Mouse (Mus musculus): ENCODE measurements around the gene Wdr78. TPM values are rescaled to one million over a fixed set of nuclear protein-coding genes. Genes with fewer than 3 reads are reported as not detected.

Wdr78 gene
- polyA plus RNA-seq, 1 experiment from 2014 or later: 5.9 TPM

GRCm38 (mm10) chr4:103118888-103119228 is 4.5 kb upstream of the Wdr78 start:
- no peaks in the 10 kb centered on the region for H3K36me3 ChIP-seq
- H3K9ac ChIP-seq: peak overlapping the region; percentile 86
- H3K27me3 ChIP-seq (replicated peaks): no peaks in the 10 kb centered on the region
- peaks cover 20% of the 10 kb centered on the region for H3K4me1 ChIP-seq
- no peaks in the 10 kb centered on the region for H3K9me3 ChIP-seq
- peak overlapping the region; percentile 90 for H3K4me3 ChIP-seq
- peak overlapping the region; percentile 67 for H3K4me2 ChIP-seq (replicated peaks)
- WGBS: 2% methylated on average over 15 of the region's 15 CpGs
- no peak for ATAC-seq (ENCODE audit: low FRiP score, low read depth)
- H3K27ac ChIP-seq: no peak overlapping the region; the same call in 1 of the 2 replicates

GRCm38 (mm10) chr4:103113402-103113801 is 953 bp downstream of the Wdr78 start:
- peaks cover 20% of the 10 kb centered on the region for H3K4me1 ChIP-seq
- H3K9ac ChIP-seq: peak overlapping the region; percentile 78
- no peak for ATAC-seq (ENCODE audit: low FRiP score, low read depth)
- 13% methylated on average over 11 of the region's 11 CpGs for WGBS
- no peak overlapping the region for H3K27ac ChIP-seq
- peak overlapping the region; percentile 68 for H3K4me3 ChIP-seq
- H3K27me3 ChIP-seq (replicated peaks): no peaks in the 10 kb centered on the region
- peak overlapping the region; percentile 68 for H3K4me2 ChIP-seq (replicated peaks)
- no peaks in the 10 kb centered on the region for H3K36me3 ChIP-seq
- H3K9me3 ChIP-seq: no peaks in the 10 kb centered on the region

- H3K9me3 ChIP-seq: no peaks in the 10 kb centered on the region
- peak overlapping the region; percentile 68 for H3K4me3 ChIP-seq
- peak overlapping the region; percentile 68 for H3K4me2 ChIP-seq (replicated peaks)
- no peak for ATAC-seq (ENCODE audit: low FRiP score, low read depth)
- H3K27ac ChIP-seq: no peak overlapping the region
- peaks cover 20% of the 10 kb centered on the region for H3K4me1 ChIP-seq
- H3K9ac ChIP-seq: no peak overlapping the region
- no peaks in the 10 kb centered on the region for H3K36me3 ChIP-seq
- 28% methylated on average over 7 of the region's 7 CpGs for WGBS
- H3K27me3 ChIP-seq (replicated peaks): no peaks in the 10 kb centered on the region
Measured at GRCm38 (mm10) chr4:103112651-103113050, 1.7 kb downstream of the Wdr78 start.

GRCm38 (mm10) chr4:103098532-103098931 is 15.8 kb downstream of the Wdr78 start:
- H3K4me2 ChIP-seq (replicated peaks): no peak overlapping the region
- H3K27ac ChIP-seq: no peak overlapping the region
- H3K9ac ChIP-seq: no peak overlapping the region
- no peak for ATAC-seq (ENCODE audit: low FRiP score, low read depth)
- H3K27me3 ChIP-seq (replicated peaks): no peaks in the 10 kb centered on the region
- no peaks in the 10 kb centered on the region for H3K9me3 ChIP-seq
- no peak overlapping the region for H3K4me3 ChIP-seq
- no peaks in the 10 kb centered on the region for H3K36me3 ChIP-seq
- 91% methylated on average over 5 of the region's 5 CpGs for WGBS
- no peaks in the 10 kb centered on the region for H3K4me1 ChIP-seq

- H3K27ac ChIP-seq: no peak overlapping the region
- no peaks in the 10 kb centered on the region for H3K4me1 ChIP-seq
- H3K9me3 ChIP-seq: no peaks in the 10 kb centered on the region
- H3K9ac ChIP-seq: no peak overlapping the region
- no peak for ATAC-seq (ENCODE audit: low FRiP score, low read depth)
- H3K4me2 ChIP-seq (replicated peaks): no peak overlapping the region
- no peak overlapping the region for H3K4me3 ChIP-seq
- 91% methylated on average over 8 of the region's 8 CpGs for WGBS
- H3K27me3 ChIP-seq (replicated peaks): no peaks in the 10 kb centered on the region
- no peaks in the 10 kb centered on the region for H3K36me3 ChIP-seq
Measured at GRCm38 (mm10) chr4:103095921-103096320, 18.4 kb downstream of the Wdr78 start.

GRCm38 (mm10) chr4:103085237-103085636 is 29.1 kb downstream of the Wdr78 start:
- Histone ChIP-seq H3K4me2 (replicated peaks) (no peak overlapping the region), H3K9ac (no peak overlapping the region), H3K27ac (no peak overlapping the region), H3K4me3 (no peak overlapping the region), H3K36me3 (0 out of 2 replicates have a peak, but pooled peaks cover 3% of the 10 kb centered on the region), H3K27me3 (replicated peaks) (no peaks in the 10 kb centered on the region), H3K9me3 (no peaks in the 10 kb centered on the region), H3K4me1 (no peaks in the 10 kb centered on the region)
- WGBS: 91% methylated on average over 5 of the region's 5 CpGs
- ATAC-seq (ENCODE audit: low FRiP score, low read depth): no peak

GRCm38 (mm10) chr4:103070631-103071030 is 43.7 kb downstream of the Wdr78 start:
- Histone ChIP-seq H3K4me2 (replicated peaks) (no peak overlapping the region), H3K9me3 (no peaks in the 10 kb centered on the region), H3K4me3 (no peak overlapping the region), H3K27ac (no peak overlapping the region), H3K36me3 (no peaks in the 10 kb centered on the region), H3K9ac (no peak overlapping the region), H3K4me1 (no peaks in the 10 kb centered on the region), H3K27me3 (replicated peaks) (no peaks in the 10 kb centered on the region)
- no peak for ATAC-seq (ENCODE audit: low FRiP score, low read depth)
- 79% methylated on average over 3 of the region's 3 CpGs for WGBS

- Histone ChIP-seq H3K4me3 (no peak overlapping the region), H3K9ac (no peak overlapping the region), H3K4me1 (no peaks in the 10 kb centered on the region), H3K9me3 (no peaks in the 10 kb centered on the region), H3K36me3 (no peaks in the 10 kb centered on the region), H3K27me3 (replicated peaks) (no peaks in the 10 kb centered on the region), H3K4me2 (replicated peaks) (no peak overlapping the region), H3K27ac (no peak overlapping the region)
- no peak for ATAC-seq (ENCODE audit: low FRiP score, low read depth)
- WGBS: 61% methylated on average over 6 of the region's 6 CpGs
Measured at GRCm38 (mm10) chr4:103067906-103068655, 46.3 kb downstream of the Wdr78 start.

- H3K27ac ChIP-seq: no peak overlapping the region
- H3K4me3 ChIP-seq: no peak overlapping the region
- no peaks in the 10 kb centered on the region for H3K36me3 ChIP-seq
- 80% methylated on average over 5 of the region's 5 CpGs for WGBS
- no peak for ATAC-seq (ENCODE audit: low FRiP score, low read depth)
- no peak overlapping the region for H3K4me2 ChIP-seq (replicated peaks)
- H3K27me3 ChIP-seq (replicated peaks): no peaks in the 10 kb centered on the region
- no peaks in the 10 kb centered on the region for H3K9me3 ChIP-seq
- no peak overlapping the region for H3K9ac ChIP-seq
- no peaks in the 10 kb centered on the region for H3K4me1 ChIP-seq
Measured at GRCm38 (mm10) chr4:103064976-103065375, 49.4 kb downstream of the Wdr78 start.

- Histone ChIP-seq H3K9me3 (no peaks in the 10 kb centered on the region), H3K4me3 (no peak overlapping the region), H3K9ac (no peak overlapping the region), H3K4me2 (replicated peaks) (no peak overlapping the region), H3K36me3 (peaks cover 1% of the 10 kb centered on the region; the same call in 1 of the 2 replicates), H3K27me3 (replicated peaks) (no peaks in the 10 kb centered on the region), H3K27ac (no peak overlapping the region), H3K4me1 (no peaks in the 10 kb centered on the region)
- WGBS: 77% methylated on average over 2 of the region's 2 CpGs
- ATAC-seq (ENCODE audit: low FRiP score, low read depth): no peak
Measured at GRCm38 (mm10) chr4:103064421-103064820, 49.9 kb downstream of the Wdr78 start.

GRCm38 (mm10) chr4:103056909-103057308 is 57.4 kb downstream of the Wdr78 start:
- Histone ChIP-seq H3K4me3 (no peak overlapping the region), H3K36me3 (peaks cover 8% of the 10 kb centered on the region), H3K27ac (no peak overlapping the region), H3K9me3 (no peaks in the 10 kb centered on the region), H3K9ac (no peak overlapping the region), H3K4me2 (replicated peaks) (no peak overlapping the region), H3K4me1 (no peaks in the 10 kb centered on the region), H3K27me3 (replicated peaks) (no peaks in the 10 kb centered on the region)
- WGBS: 87% methylated on average over 5 of the region's 5 CpGs
- no peak for ATAC-seq (ENCODE audit: low FRiP score, low read depth)

- no peaks in the 10 kb centered on the region for H3K27me3 ChIP-seq (replicated peaks)
- H3K4me1 ChIP-seq: no peaks in the 10 kb centered on the region
- H3K9me3 ChIP-seq: no peaks in the 10 kb centered on the region
- no peak overlapping the region for H3K27ac ChIP-seq
- H3K36me3 ChIP-seq: no peaks in the 10 kb centered on the region
- H3K4me2 ChIP-seq (replicated peaks): no peak overlapping the region
- no peak for ATAC-seq (ENCODE audit: low FRiP score, low read depth)
- no peak overlapping the region for H3K4me3 ChIP-seq
- WGBS: 87% methylated on average over 11 of the region's 11 CpGs
- no peak overlapping the region for H3K9ac ChIP-seq
Measured at GRCm38 (mm10) chr4:103048046-103048445, 66.3 kb downstream of the Wdr78 start.

GRCm38 (mm10) chr4:103042997-103043396 is 71.4 kb downstream of the Wdr78 start:
- Histone ChIP-seq H3K27me3 (replicated peaks) (no peaks in the 10 kb centered on the region), H3K9me3 (no peaks in the 10 kb centered on the region), H3K4me1 (no peaks in the 10 kb centered on the region), H3K9ac (no peak overlapping the region), H3K4me3 (no peak overlapping the region), H3K27ac (no peak overlapping the region), H3K4me2 (replicated peaks) (no peak overlapping the region), H3K36me3 (no peaks in the 10 kb centered on the region)
- no peak for ATAC-seq (ENCODE audit: low FRiP score, low read depth)
- 96% methylated on average over 11 of the region's 11 CpGs for WGBS
